Mouse (Mus musculus) limb, embryonic 11.5 days (tissue): ENCODE measurements at regions not wholly inside any gene's neighbourhood (a gene's known extent, or its start where the extent isn't known, plus 50 kb on each side); places are given as distances from the start of the nearest gene placed in this dataset.
A peak's percentile ranks its signal among the peaks of the same experiment; 100 is the strongest.

Experiments
- ATAC-seq: fragments of 200-750 bp; cut with Nextera tagmentation; 2 replicates; pipeline ENCODE4 v1.8.0; 2017; ENCODE audit warnings: low read depth; ENCODE audit not compliant: insufficient number of reproducible peaks, low FRiP score, low TSS enrichment
- DNase-seq: peaks from one replicate; pipeline ENCODE4 v3.0.0-alpha.2; 2015; ENCODE audit warnings: low spot score
- H3K27ac ChIP-seq: fragments of 300-500 bp; sonication (generic); replicated peaks from 2 replicates; pipeline ENCODE4 v1.5.1; 2014; ENCODE audit warnings: low read depth, mild to moderate bottlenecking, low read length
- H3K27me3 ChIP-seq: fragments of 300-500 bp; sonication (generic); 2 replicates; pipeline ENCODE4 v1.6.1; 2014; ENCODE audit warnings: mild to moderate bottlenecking, low read length, mixed read lengths; ENCODE audit not compliant: control insufficient read depth, insufficient read depth
- H3K36me3 ChIP-seq: fragments of 300-500 bp; sonication (generic); 2 replicates; pipeline ENCODE4 v1.6.1; 2014; ENCODE audit warnings: mild to moderate bottlenecking, low read length, moderate library complexity, mixed read lengths; ENCODE audit not compliant: control insufficient read depth, insufficient read depth
- H3K4me1 ChIP-seq: fragments of 300-500 bp; sonication (generic); 2 replicates; pipeline ENCODE4 v1.6.1; 2014; ENCODE audit warnings: low read length, mixed read lengths; ENCODE audit not compliant: control insufficient read depth, insufficient read depth
- H3K4me2 ChIP-seq: fragments of 300-500 bp; sonication (generic); 2 replicates; pipeline ENCODE4 v1.6.1; 2014; ENCODE audit warnings: low read depth, mild to moderate bottlenecking, moderate library complexity; ENCODE audit not compliant: severe bottlenecking
- H3K4me3 ChIP-seq: fragments of 300-500 bp; sonication (generic); 2 replicates; pipeline ENCODE4 v1.5.1; 2014; ENCODE audit warnings: low read depth, low read length
- H3K9ac ChIP-seq: fragments of 300-500 bp; sonication (generic); 2 replicates; pipeline ENCODE4 v1.6.1; 2014; ENCODE audit warnings: mild to moderate bottlenecking, low read length
- H3K9me3 ChIP-seq: fragments of 300-500 bp; sonication (generic); 2 replicates; pipeline ENCODE4 v1.6.1; 2016; ENCODE audit warnings: low read length; ENCODE audit not compliant: control insufficient read depth
- WGBS: fragments of 180-500 bp; shearing (Covaris S2); extraction: QIAGEN DNeasy Blood & Tissue Kit; methylation state at CpG from one replicate; pipeline ENCODE4 v1.1.7; 2014; 5-methylcytosine and 5-hydroxymethylcytosine counted together

GRCm38 (mm10) chr14:120140791-120141747 lies 98.8 kb upstream of the Oxgr1 start:
- Histone ChIP-seq H3K4me2 (no peak overlapping the region), H3K36me3 (no peaks in the 10 kb centered on the region), H3K27ac (no peak overlapping the region), H3K9ac (no peak overlapping the region), H3K4me3 (no peak overlapping the region), H3K4me1 (no peaks in the 10 kb centered on the region), H3K27me3 (no peaks in the 10 kb centered on the region), H3K9me3 (no peaks in the 10 kb centered on the region)
- 87% methylated on average over 14 of the region's 14 CpGs for whole genome bisulfite sequencing
- DNase-seq (no peak), ATAC-seq (no peak)

GRCm38 (mm10) chr14:120142281-120142680 lies 100.0 kb upstream of the Oxgr1 start:
- Histone ChIP-seq H3K4me3 (no peak overlapping the region), H3K9me3 (no peaks in the 10 kb centered on the region), H3K9ac (no peak overlapping the region), H3K27ac (no peak overlapping the region), H3K4me2 (no peak overlapping the region), H3K4me1 (no peaks in the 10 kb centered on the region), H3K36me3 (no peaks in the 10 kb centered on the region), H3K27me3 (no peaks in the 10 kb centered on the region)
- no peak for ATAC-seq
- 74% methylated on average over 4 of the region's 4 CpGs for WGBS
- DNase-seq: no peak

GRCm38 (mm10) chr14:120144451-120144850 lies 102.2 kb upstream of the Oxgr1 start:
- no peaks in the 10 kb centered on the region for H3K9me3 ChIP-seq
- no peaks in the 10 kb centered on the region for H3K36me3 ChIP-seq
- no peak overlapping the region for H3K27ac ChIP-seq
- no peak overlapping the region for H3K4me2 ChIP-seq
- DNase-seq: no peak
- 85% methylated on average over 6 of the region's 6 CpGs for WGBS
- no peaks in the 10 kb centered on the region for H3K4me1 ChIP-seq
- no peak for ATAC-seq
- H3K4me3 ChIP-seq: no peak overlapping the region
- H3K9ac ChIP-seq: no peak overlapping the region
- no peaks in the 10 kb centered on the region for H3K27me3 ChIP-seq

- no peak overlapping the region for H3K4me3 ChIP-seq
- no peak overlapping the region for H3K9ac ChIP-seq
- DNase-seq (no peak), ATAC-seq (no peak)
- no peaks in the 10 kb centered on the region for H3K9me3 ChIP-seq
- WGBS: 90% methylated on average over 11 of the region's 11 CpGs
- H3K27me3 ChIP-seq: no peaks in the 10 kb centered on the region
- no peaks in the 10 kb centered on the region for H3K36me3 ChIP-seq
- H3K4me2 ChIP-seq: no peak overlapping the region
- H3K27ac ChIP-seq: no peak overlapping the region
- H3K4me1 ChIP-seq: 0 out of 2 replicates have a peak, but pooled peaks cover 3% of the 10 kb centered on the region
These were observed 104.1 kb upstream of the Oxgr1 start for GRCm38 (mm10) chr14:120146312-120146711.

- Histone ChIP-seq H3K9ac (no peak overlapping the region), H3K4me3 (no peak overlapping the region), H3K4me1 (0 out of 2 replicates have a peak, but pooled peaks cover 3% of the 10 kb centered on the region), H3K27ac (peak overlapping the region; percentile 11; the same call in 1 of the 2 replicates), H3K4me2 (no peak overlapping the region), H3K9me3 (no peaks in the 10 kb centered on the region), H3K27me3 (no peaks in the 10 kb centered on the region), H3K36me3 (no peaks in the 10 kb centered on the region)
- ATAC-seq: peak; percentile 59; the same call in 1 of the 2 replicates
- no peak for DNase-seq
- 70% methylated on average over 8 of the region's 8 CpGs for WGBS
These were observed 104.9 kb upstream of the Oxgr1 start for GRCm38 (mm10) chr14:120146908-120147770.

DNA sequence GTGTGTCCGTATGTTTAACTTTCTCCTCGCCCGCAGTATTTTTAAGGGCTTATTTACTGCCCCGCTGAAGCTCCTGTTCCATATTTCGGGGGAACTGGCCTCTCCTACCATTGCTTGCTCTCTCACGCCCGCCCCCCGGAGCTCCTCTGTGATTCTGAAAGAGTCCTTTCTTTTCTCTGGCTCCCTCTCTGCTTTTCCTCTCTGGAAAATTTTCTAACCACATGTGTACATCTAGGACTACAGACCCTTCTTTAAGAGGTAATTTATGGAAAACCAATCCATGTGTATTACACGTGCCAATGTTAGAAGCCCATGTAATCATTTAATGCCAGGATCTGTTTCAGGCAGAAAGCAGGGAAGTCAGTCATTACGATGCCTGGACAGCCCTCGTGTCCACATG lies 106.6 kb upstream of the Oxgr1 start:
- 0 out of 2 replicates have a peak overlapping the region, but pooled peaks have one; percentile 51 for H3K27ac ChIP-seq
- ATAC-seq (no peak), DNase-seq (no peak)
- WGBS: 80% methylated on average over 11 of the region's 11 CpGs
- H3K9ac ChIP-seq: no peak overlapping the region
- no peaks in the 10 kb centered on the region for H3K9me3 ChIP-seq
- H3K27me3 ChIP-seq: no peaks in the 10 kb centered on the region
- H3K4me1 ChIP-seq: peaks cover 3% of the 10 kb centered on the region; the same call in 1 of the 2 replicates
- no peak overlapping the region for H3K4me3 ChIP-seq
- H3K4me2 ChIP-seq: no peak overlapping the region
- no peaks in the 10 kb centered on the region for H3K36me3 ChIP-seq

- H3K9me3 ChIP-seq: no peaks in the 10 kb centered on the region
- no peak overlapping the region for H3K4me2 ChIP-seq
- no peaks in the 10 kb centered on the region for H3K36me3 ChIP-seq
- DNase-seq (no peak), ATAC-seq (no peak)
- H3K27me3 ChIP-seq: no peaks in the 10 kb centered on the region
- peaks cover 7% of the 10 kb centered on the region for H3K4me1 ChIP-seq
- no peak overlapping the region for H3K4me3 ChIP-seq
- no peak overlapping the region for H3K9ac ChIP-seq
- WGBS: 90% methylated on average over 11 of the region's 11 CpGs
- no peak overlapping the region for H3K27ac ChIP-seq
These were observed 107.1 kb upstream of the Oxgr1 start for GRCm38 (mm10) chr14:120149341-120149741.

DNA sequence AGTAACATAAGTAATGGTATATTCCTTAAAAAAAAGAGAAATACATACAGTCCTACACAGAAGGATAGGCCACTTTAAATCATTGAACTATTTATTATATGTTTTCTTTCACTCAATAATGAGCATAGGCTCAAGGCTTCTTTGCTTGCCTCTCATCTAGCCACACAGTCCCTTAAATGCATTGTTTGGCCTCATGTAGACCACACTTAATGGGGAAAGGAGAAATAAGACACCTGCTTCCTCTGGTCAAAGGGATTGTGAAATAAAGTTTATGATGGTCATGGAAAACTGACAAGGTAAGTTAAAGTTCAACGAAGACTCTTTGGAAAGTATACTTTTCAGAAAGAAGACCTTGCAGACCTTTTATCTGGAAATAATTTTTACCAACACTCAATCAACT lies 108.4 kb upstream of the Oxgr1 start:
- Histone ChIP-seq H3K9ac (no peak overlapping the region), H3K4me1 (peaks cover 14% of the 10 kb centered on the region), H3K27me3 (no peaks in the 10 kb centered on the region), H3K27ac (no peak overlapping the region), H3K4me2 (no peak overlapping the region), H3K36me3 (no peaks in the 10 kb centered on the region), H3K9me3 (no peaks in the 10 kb centered on the region), H3K4me3 (no peak overlapping the region)
- ATAC-seq: no peak
- WGBS: 38% methylated on average over 1 of the region's 1 CpGs
- no peak for DNase-seq
